ENCODE assay signal across 13 mouse cellular contexts in genomic region chr14:121730966-121731365, GRCm38 (mm10).
DNase-seq lines count a peak whose midpoint lies in the region; ATAC-seq lines count a peak whose summit lies in the region.
"Had no signal": no experiment of that assay in that cellular context is flagged by ENCODE, and none has a peak within 500 bp of the region (broad histone marks: within the 10 kb centered on the region; RNA-seq: fewer than 3 reads in every experiment).

No protein-coding gene starts in this region.

- DNase-seq in heart, embryonic 10.5 days (ENCODE audit: low spot score) = no peak
- DNase-seq in limb, embryonic 10.5 days (ENCODE audit: low spot score) = no peak
- no peak for DNase-seq in layer of hippocampus, adult 9-10 months (ENCODE audit: low spot score)
- no peak for DNase-seq in adrenal gland, adult (ENCODE audit: inconsistent age in 2 of 2, low spot score in 1 of 2)
- DNase-seq: adrenal gland, postnatal 25 days; cerebellum, postnatal 14 days; gastrocnemius, postnatal 25 days had no signal

- no peak; the same call in 1 of the 2 replicates for ATAC-seq in heart, embryonic 11.5 days (replicated peaks; ENCODE audit: insufficient number of reproducible peaks, low FRiP score, low TSS enrichment)
- peak; percentile 28; the same call in 1 of the 2 replicates for ATAC-seq in limb, embryonic 12.5 days (ENCODE audit: insufficient number of reproducible peaks, insufficient read depth, low FRiP score, low TSS enrichment, low read depth)
- ATAC-seq in erythroid progenitor cell, adult 5-6 weeks (replicated peaks; ENCODE audit: low FRiP score, poor library complexity, severe bottlenecking) = 0 out of 2 replicates have a peak, but pooled peaks have one; percentile 39
- 0 out of 2 replicates have a peak, but pooled peaks have one; percentile 19 for ATAC-seq in midbrain, embryonic 13.5 days

- 61% methylated on average over 3 of the region's 3 CpGs for WGBS in heart, embryonic 10.5 days
- 57% methylated on average over 3 of the region's 3 CpGs for WGBS in heart, embryonic 11.5 days (ENCODE audit: insufficient replicate concordance)
- WGBS in limb, embryonic 12.5 days = 82% methylated on average over 3 of the region's 3 CpGs
- 67% methylated on average over 3 of the region's 3 CpGs for WGBS in limb, embryonic 10.5 days
- WGBS in midbrain, embryonic 13.5 days = 67% methylated on average over 3 of the region's 3 CpGs

- no peaks in the 10 kb centered on the region for H3K36me3 ChIP-seq in heart, embryonic 10.5 days
- no peaks in the 10 kb centered on the region for H3K36me3 ChIP-seq in heart, embryonic 11.5 days (ENCODE audit: control insufficient read depth, insufficient read depth, low read length)
- no peaks in the 10 kb centered on the region for H3K36me3 ChIP-seq in limb, embryonic 12.5 days
- no peaks in the 10 kb centered on the region for H3K36me3 ChIP-seq in limb, embryonic 10.5 days
- H3K36me3 ChIP-seq in midbrain, embryonic 13.5 days = no peaks in the 10 kb centered on the region
- H3K36me3 ChIP-seq: neural tube, embryonic 15.5 days had no signal

- no peak overlapping the region for H3K4me3 ChIP-seq in heart, embryonic 10.5 days
- H3K4me3 ChIP-seq in heart, embryonic 11.5 days (ENCODE audit: low read depth, low read length) = no peak overlapping the region
- H3K4me3 ChIP-seq in limb, embryonic 12.5 days (replicated peaks) = no peak overlapping the region
- H3K4me3 ChIP-seq in limb, embryonic 10.5 days = no peak overlapping the region
- H3K4me3 ChIP-seq in midbrain, embryonic 13.5 days (replicated peaks) = no peak overlapping the region
- H3K4me3 ChIP-seq: left cerebral cortex, adult 2 months; neural tube, embryonic 15.5 days had no signal

- no peaks in the 10 kb centered on the region for H3K27me3 ChIP-seq in heart, embryonic 10.5 days (ENCODE audit: insufficient read depth, poor library complexity, severe bottlenecking)
- H3K27me3 ChIP-seq in heart, embryonic 11.5 days (ENCODE audit: control insufficient read depth, insufficient read depth, low read length) = no peaks in the 10 kb centered on the region
- H3K27me3 ChIP-seq in limb, embryonic 12.5 days = no peaks in the 10 kb centered on the region; the same call in 1 of the 2 replicates
- H3K27me3 ChIP-seq in limb, embryonic 10.5 days (ENCODE audit: low read depth, poor library complexity, severe bottlenecking) = no peaks in the 10 kb centered on the region
- H3K27me3 ChIP-seq in midbrain, embryonic 13.5 days = no peaks in the 10 kb centered on the region
- H3K27me3 ChIP-seq: neural tube, embryonic 15.5 days had no signal

- H3K4me2 ChIP-seq in heart, embryonic 11.5 days = no peak overlapping the region
- H3K4me2 ChIP-seq in limb, embryonic 12.5 days = no peak overlapping the region
- no peak overlapping the region for H3K4me2 ChIP-seq in midbrain, embryonic 13.5 days (replicated peaks)
- H3K4me2 ChIP-seq: neural tube, embryonic 15.5 days had no signal

- no peak overlapping the region for H3K9ac ChIP-seq in heart, embryonic 11.5 days (ENCODE audit: low read depth, low read length)
- H3K9ac ChIP-seq in limb, embryonic 12.5 days (replicated peaks) = no peak overlapping the region
- H3K9ac ChIP-seq in midbrain, embryonic 13.5 days (replicated peaks) = no peak overlapping the region
- H3K9ac ChIP-seq: neural tube, embryonic 15.5 days had no signal

- no peaks in the 10 kb centered on the region for H3K9me3 ChIP-seq in heart, embryonic 10.5 days
- H3K9me3 ChIP-seq in heart, embryonic 11.5 days (replicated peaks; ENCODE audit: control insufficient read depth, low read length) = no peaks in the 10 kb centered on the region
- no peaks in the 10 kb centered on the region for H3K9me3 ChIP-seq in limb, embryonic 12.5 days
- no peaks in the 10 kb centered on the region for H3K9me3 ChIP-seq in limb, embryonic 10.5 days (replicated peaks)
- no peaks in the 10 kb centered on the region for H3K9me3 ChIP-seq in midbrain, embryonic 13.5 days
- H3K9me3 ChIP-seq: neural tube, embryonic 15.5 days had no signal

- peak overlapping the region; percentile 38; the same call in 1 of the 2 replicates for H3K27ac ChIP-seq in heart, embryonic 10.5 days
- no peak overlapping the region for H3K27ac ChIP-seq in heart, embryonic 11.5 days (ENCODE audit: low read depth, low read length)
- H3K27ac ChIP-seq in limb, embryonic 12.5 days = no peak overlapping the region
- H3K27ac ChIP-seq in limb, embryonic 10.5 days = no peak overlapping the region
- no peak overlapping the region for H3K27ac ChIP-seq in midbrain, embryonic 13.5 days
- H3K27ac ChIP-seq: left cerebral cortex, adult 2 months; neural tube, embryonic 15.5 days had no signal

- H3K4me1 ChIP-seq in heart, embryonic 10.5 days = peaks cover 25% of the 10 kb centered on the region
- no peaks in the 10 kb centered on the region for H3K4me1 ChIP-seq in heart, embryonic 11.5 days (ENCODE audit: control insufficient read depth, insufficient read depth, low read length)
- no peaks in the 10 kb centered on the region for H3K4me1 ChIP-seq in limb, embryonic 12.5 days (replicated peaks)
- H3K4me1 ChIP-seq in limb, embryonic 10.5 days = peaks cover 15% of the 10 kb centered on the region
- peaks cover 6% of the 10 kb centered on the region; the same call in 1 of the 2 replicates for H3K4me1 ChIP-seq in midbrain, embryonic 13.5 days (replicated peaks)
